In the genomic region with DNA sequence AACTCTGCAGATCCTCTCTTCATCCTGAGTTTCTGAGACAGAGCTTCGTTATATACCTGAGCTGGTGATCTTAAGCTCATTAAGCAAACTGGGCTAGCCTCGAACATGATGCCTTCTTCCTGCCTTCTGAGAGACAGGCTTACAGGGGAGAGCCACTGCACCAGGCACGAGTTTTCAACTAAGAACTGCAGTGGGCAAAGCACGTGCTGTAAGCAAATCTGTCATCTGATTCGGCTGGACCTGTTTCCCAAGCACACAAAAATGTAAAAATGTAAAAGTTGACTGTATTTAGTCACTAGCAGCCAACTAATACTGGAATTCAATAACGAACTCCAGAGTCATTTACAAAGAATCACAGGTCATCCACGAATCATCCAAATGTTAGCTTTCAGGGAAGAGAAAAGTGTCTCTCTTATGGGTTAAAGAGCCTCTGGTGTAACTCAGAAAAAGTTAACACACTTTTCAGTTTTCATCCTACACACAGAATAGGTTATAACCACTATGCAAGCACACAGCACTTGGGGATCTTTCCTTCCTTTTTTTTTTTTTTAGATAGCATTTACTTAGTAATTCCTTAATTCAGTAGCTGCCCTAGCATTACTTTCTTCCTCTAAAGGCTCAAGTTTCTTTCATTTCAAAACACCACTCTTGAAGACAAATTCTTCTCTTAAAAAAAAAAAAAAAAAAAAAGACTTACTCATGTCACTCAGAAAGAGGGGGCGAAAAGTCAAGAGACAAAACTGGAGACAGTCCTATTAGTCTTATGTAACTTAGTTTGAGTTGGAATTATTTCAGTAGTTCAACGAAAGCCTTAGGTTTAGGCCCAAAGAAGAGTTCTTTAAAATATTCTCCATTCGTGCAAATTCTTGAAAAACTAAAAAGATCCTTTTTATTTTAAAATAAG, we compare ENCODE assay signal across 1 mouse cellular context.
TF ChIP-seq lines count a peak whose summit lies in the region.

No protein-coding gene starts in this region.

TF ChIP-seq in CH12.LX, 34 proteins besides CTCF, POLR2A, EP300 and RAD21 (continued from another document):
- peak; percentile 96 for TF ChIP-seq BHLHE40 (IDR thresholded peaks at IDR 0.05; ENCODE audit: low read depth, low read length)
- peak; percentile 71 for TF ChIP-seq ZNF384 (IDR thresholded peaks at IDR 0.05; ENCODE audit: low read depth, low read length)
- TF ChIP-seq ZKSCAN1 (IDR thresholded peaks at IDR 0.05; ENCODE audit: borderline replicate concordance, low read depth, low read length) = no peak
- TF ChIP-seq ZC3H11A (IDR thresholded peaks at IDR 0.05; ENCODE audit: low read depth, low read length) = no peak
- peak; percentile 77; the same call in 1 of the 2 replicates for TF ChIP-seq MYC (IDR thresholded peaks at IDR 0.05; ENCODE audit: low read depth, low read length)
- no peak for TF ChIP-seq SMC3 (IDR thresholded peaks at IDR 0.05; ENCODE audit: low read depth, low read length)
- peak; percentile 75 for TF ChIP-seq MAX (IDR thresholded peaks at IDR 0.05; ENCODE audit: low read length)
- TF ChIP-seq SIN3A (IDR thresholded peaks at IDR 0.05; ENCODE audit: low read length) = no peak
- TF ChIP-seq ELF1 (IDR thresholded peaks at IDR 0.05; ENCODE audit: low read depth, low read length) = no peak
